Mouse (Mus musculus): ENCODE measurements around the gene Clstn2.

DNA sequence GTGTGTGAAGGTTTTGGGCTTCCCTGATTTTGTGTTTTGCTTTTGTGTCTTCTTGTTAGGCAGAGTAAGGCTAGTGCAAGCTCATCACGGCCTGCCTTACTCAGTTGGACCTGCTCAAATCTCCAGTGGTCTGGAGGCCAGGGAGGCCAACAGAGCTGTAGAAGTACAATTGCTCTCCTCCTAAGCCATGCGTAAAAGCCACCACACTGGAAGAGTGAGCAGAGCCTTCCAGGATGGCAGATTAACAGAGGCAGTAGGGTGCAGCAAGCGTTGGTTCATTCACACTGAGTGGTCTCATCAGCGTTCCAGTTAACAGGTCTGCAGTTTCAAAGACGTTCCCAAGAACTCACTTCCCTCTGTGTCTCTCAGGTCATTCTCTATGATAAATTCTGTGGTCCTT, 612.1 kb downstream of the Clstn2 start:
- TF ChIP-seq CTCF (conservative IDR thresholded peaks at IDR 0.05; ENCODE audit: low read length) (no peak), POU5F1 (IDR thresholded peaks at IDR 0.05; ENCODE audit: borderline replicate concordance, low read length) (no peak), NANOG (IDR thresholded peaks at IDR 0.05; ENCODE audit: borderline replicate concordance, low read length) (no peak)

Measured in E14TG2a.4 (cell line).